10 mouse cellular contexts compared by ENCODE assay signal in the genomic region with DNA sequence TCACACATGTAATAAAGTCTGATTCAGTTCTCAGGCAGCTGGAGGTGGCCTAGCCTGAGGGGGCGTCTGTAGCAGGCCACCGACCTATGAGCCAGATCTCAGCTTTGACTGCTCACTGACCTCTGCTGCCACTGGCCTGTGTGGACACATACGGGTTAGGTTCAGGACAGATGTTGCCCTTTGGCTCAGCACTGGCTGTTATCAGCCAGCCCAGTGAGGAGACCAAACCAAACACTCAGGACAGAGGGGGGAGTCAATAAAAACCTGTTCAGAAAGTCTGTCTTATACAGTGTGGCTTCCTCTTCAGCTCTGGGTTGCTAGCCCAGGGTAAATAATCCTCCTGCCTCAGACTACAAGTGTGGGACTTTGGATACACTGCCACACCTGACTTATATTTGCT. TPM values are rescaled to one million over a fixed set of nuclear protein-coding genes. Genes with fewer than 3 reads are reported as not detected.
DNase-seq lines count a peak whose midpoint lies in the region; ATAC-seq and TF ChIP-seq lines count a peak whose summit lies in the region.
"Had no signal": no experiment of that assay in that cellular context is flagged by ENCODE, and none has a peak within 500 bp of the region (broad histone marks: within the 10 kb centered on the region; RNA-seq: fewer than 3 reads in every experiment).

No protein-coding gene starts in this region.

- TF ChIP-seq POLR2A in bone marrow macrophage, adult 2 months (IDR thresholded peaks at IDR 0.05; ENCODE audit: borderline replicate concordance, low read depth, low read length) = no peak

- no peak overlapping the region for H3K4me2 ChIP-seq in kidney, embryonic 16.5 days (replicated peaks; ENCODE audit: low read depth, low read length)
- 0 out of 2 replicates have a peak overlapping the region, but pooled peaks have one; percentile 9 for H3K4me2 ChIP-seq in intestine, postnatal 0 days (replicated peaks; ENCODE audit: low read depth)
- no peak overlapping the region for H3K4me2 ChIP-seq in forebrain, embryonic 11.5 days (ENCODE audit: low read depth, low read length, severe bottlenecking)
- H3K4me2 ChIP-seq: embryonic facial prominence, embryonic 15.5 days; hindbrain, embryonic 15.5 days had no signal

- peak; percentile 39 for DNase-seq in kidney, adult 9 months
- no peak for DNase-seq in forebrain, embryonic 11.5 days (ENCODE audit: low spot score)
- no peak for DNase-seq in cerebellum, postnatal 4 days (ENCODE audit: low spot score in 2 of 2)
- no peak for DNase-seq in cerebellum, postnatal 10 days

- H3K27me3 ChIP-seq in kidney, embryonic 16.5 days (ENCODE audit: insufficient read depth, low read length) = no peaks in the 10 kb centered on the region
- no peaks in the 10 kb centered on the region for H3K27me3 ChIP-seq in intestine, postnatal 0 days (replicated peaks; ENCODE audit: control insufficient read depth, insufficient read depth, low read length)
- H3K27me3 ChIP-seq in forebrain, embryonic 11.5 days (ENCODE audit: control insufficient read depth, insufficient read depth, low read length) = no peaks in the 10 kb centered on the region
- H3K27me3 ChIP-seq: embryonic facial prominence, embryonic 15.5 days; hindbrain, embryonic 15.5 days had no signal

- H3K4me1 ChIP-seq in kidney, embryonic 16.5 days (ENCODE audit: insufficient read depth, low read length) = peaks cover 31% of the 10 kb centered on the region
- H3K4me1 ChIP-seq in bone marrow macrophage, adult 2 months (ENCODE audit: control insufficient read depth, insufficient read depth, low read length) = peaks cover 54% of the 10 kb centered on the region
- peaks cover 21% of the 10 kb centered on the region for H3K4me1 ChIP-seq in intestine, postnatal 0 days (replicated peaks; ENCODE audit: control insufficient read depth, insufficient read depth, low read length)
- H3K4me1 ChIP-seq in forebrain, embryonic 11.5 days (replicated peaks; ENCODE audit: control insufficient read depth, insufficient read depth, low read length) = peaks cover 2% of the 10 kb centered on the region

- ATAC-seq in kidney, embryonic 16.5 days (ENCODE audit: low FRiP score, low TSS enrichment) = no peak
- peak; percentile 64 for ATAC-seq in intestine, postnatal 0 days
- peak; percentile 68 for ATAC-seq in megakaryocyte-erythroid progenitor cell, adult 5-6 weeks (replicated peaks; ENCODE audit: low FRiP score, low TSS enrichment, poor library complexity, severe bottlenecking)
- no peak for ATAC-seq in forebrain, embryonic 11.5 days (replicated peaks; ENCODE audit: low FRiP score)

- no peaks in the 10 kb centered on the region for H3K9me3 ChIP-seq in kidney, embryonic 16.5 days (ENCODE audit: low read length)
- H3K9me3 ChIP-seq in intestine, postnatal 0 days (ENCODE audit: control insufficient read depth) = no peaks in the 10 kb centered on the region
- H3K9me3 ChIP-seq in forebrain, embryonic 11.5 days (ENCODE audit: control insufficient read depth, low read length) = no peaks in the 10 kb centered on the region
- H3K9me3 ChIP-seq: embryonic facial prominence, embryonic 15.5 days; hindbrain, embryonic 15.5 days had no signal

- H3K36me3 ChIP-seq in kidney, embryonic 16.5 days (ENCODE audit: insufficient read depth, low read length) = no peaks in the 10 kb centered on the region
- no peaks in the 10 kb centered on the region for H3K36me3 ChIP-seq in intestine, postnatal 0 days (ENCODE audit: control insufficient read depth, insufficient read depth)
- no peaks in the 10 kb centered on the region for H3K36me3 ChIP-seq in forebrain, embryonic 11.5 days (ENCODE audit: control insufficient read depth, insufficient read depth, low read length)
- H3K36me3 ChIP-seq: embryonic facial prominence, embryonic 15.5 days; hindbrain, embryonic 15.5 days had no signal

- 9% methylated on average over 3 of the region's 3 CpGs for WGBS in kidney, embryonic 16.5 days
- WGBS in intestine, postnatal 0 days = 16% methylated on average over 3 of the region's 3 CpGs
- 12% methylated on average over 3 of the region's 3 CpGs for WGBS in forebrain, embryonic 11.5 days

- no peak overlapping the region for H3K9ac ChIP-seq in kidney, embryonic 16.5 days (replicated peaks; ENCODE audit: low read length)
- H3K9ac ChIP-seq in intestine, postnatal 0 days (ENCODE audit: low read depth, low read length) = no peak overlapping the region
- H3K9ac ChIP-seq in forebrain, embryonic 11.5 days (ENCODE audit: low read length) = no peak overlapping the region
- H3K9ac ChIP-seq: embryonic facial prominence, embryonic 15.5 days; hindbrain, embryonic 15.5 days had no signal

- no peak overlapping the region; the same call in 1 of the 2 replicates for H3K27ac ChIP-seq in kidney, embryonic 16.5 days (ENCODE audit: low read length)
- peak overlapping the region; percentile 99 for H3K27ac ChIP-seq in bone marrow macrophage, adult 2 months (ENCODE audit: insufficient read depth, low read depth, low read length)
- H3K27ac ChIP-seq in intestine, postnatal 0 days (ENCODE audit: low read depth, low read length) = peak overlapping the region; percentile 76
- no peak overlapping the region for H3K27ac ChIP-seq in forebrain, embryonic 11.5 days (ENCODE audit: low read depth, low read length)
- H3K27ac ChIP-seq: embryonic facial prominence, embryonic 15.5 days; hindbrain, embryonic 15.5 days had no signal

- no peak for TF ChIP-seq CTCF in bone marrow macrophage, adult 2 months (IDR thresholded peaks at IDR 0.05; ENCODE audit: low read depth, low read length)
- TF ChIP-seq CTCF in intestine, postnatal 0 days (IDR thresholded peaks at IDR 0.05; ENCODE audit: low read depth) = no peak

- H3K4me3 ChIP-seq in kidney, embryonic 16.5 days (ENCODE audit: low read length) = no peak overlapping the region
- no peak overlapping the region for H3K4me3 ChIP-seq in bone marrow macrophage, adult 2 months (ENCODE audit: insufficient read depth, low read length)
- no peak overlapping the region for H3K4me3 ChIP-seq in intestine, postnatal 0 days (ENCODE audit: low read depth, low read length)
- H3K4me3 ChIP-seq in forebrain, embryonic 11.5 days (ENCODE audit: low read depth, low read length) = no peak overlapping the region
- H3K4me3 ChIP-seq: embryonic facial prominence, embryonic 15.5 days; hindbrain, embryonic 15.5 days had no signal

RNA-seq across cellular contexts. Expression of gene Sp1, which starts 10.9 kb away (rescaled TPM):
- polyA plus RNA-seq in kidney, embryonic 16.5 days (2015; fragmentation: Nextera tagmentation; extraction: Ambion mirVana) = 10.6 and 11.3 TPM in 2 replicates
- polyA plus RNA-seq in bone marrow macrophage, adult 2 months (2012; ENCODE audit: insufficient read depth, insufficient read length, missing spikeins) = 43.8 and 47.0 TPM in 2 replicates
- polyA plus RNA-seq in intestine, postnatal 0 days (2015; fragmentation: Nextera tagmentation; extraction: Ambion mirVana) = 5.6 and 5.8 TPM in 2 replicates
- 68.0 and 80.3 TPM in 2 replicates for total RNA-seq in megakaryocyte-erythroid progenitor cell, adult 5-6 weeks (2014; fragmentation: Nextera tagmentation)
- 45.0 and 62.2 TPM in 2 replicates for total RNA-seq in megakaryocyte-erythroid progenitor cell, adult 5-6 weeks (2017)
- polyA plus RNA-seq in forebrain, embryonic 11.5 days (2014; fragmentation: Nextera tagmentation; extraction: Ambion mirVana) = 12.2 and 12.5 TPM in 2 replicates

RNA-seq across cellular contexts. Expression of gene Sp7, which starts 28.1 kb away (rescaled TPM):
- polyA plus RNA-seq in kidney, embryonic 16.5 days (2015; fragmentation: Nextera tagmentation; extraction: Ambion mirVana) = 1.2 and 1.3 TPM in 2 replicates
- 0.25 TPM in 1 of 2 replicates, not detected in the other for polyA plus RNA-seq in bone marrow macrophage, adult 2 months (2012; ENCODE audit: insufficient read depth, insufficient read length, missing spikeins)
- 0.07 and 0.14 TPM in 2 replicates for polyA plus RNA-seq in intestine, postnatal 0 days (2015; fragmentation: Nextera tagmentation; extraction: Ambion mirVana)
- total RNA-seq in megakaryocyte-erythroid progenitor cell, adult 5-6 weeks (2014; fragmentation: Nextera tagmentation) = not detected in 2 replicates
- not detected in 2 replicates for total RNA-seq in megakaryocyte-erythroid progenitor cell, adult 5-6 weeks (2017)
- 0.20 and 0.52 TPM in 2 replicates for polyA plus RNA-seq in forebrain, embryonic 11.5 days (2014; fragmentation: Nextera tagmentation; extraction: Ambion mirVana)

RNA-seq across cellular contexts. Expression of gene Aaas, which starts 44.5 kb away (rescaled TPM):
- polyA plus RNA-seq in kidney, embryonic 16.5 days (2015; fragmentation: Nextera tagmentation; extraction: Ambion mirVana) = 89.2 and 91.7 TPM in 2 replicates
- polyA plus RNA-seq in bone marrow macrophage, adult 2 months (2012; ENCODE audit: insufficient read depth, insufficient read length, missing spikeins) = 35.7 and 39.7 TPM in 2 replicates
- 15.0 and 16.8 TPM in 2 replicates for polyA plus RNA-seq in intestine, postnatal 0 days (2015; fragmentation: Nextera tagmentation; extraction: Ambion mirVana)
- 145 and 165 TPM in 2 replicates for total RNA-seq in megakaryocyte-erythroid progenitor cell, adult 5-6 weeks (2014; fragmentation: Nextera tagmentation)
- 179 and 207 TPM in 2 replicates for total RNA-seq in megakaryocyte-erythroid progenitor cell, adult 5-6 weeks (2017)
- 103 and 114 TPM in 2 replicates for polyA plus RNA-seq in forebrain, embryonic 11.5 days (2014; fragmentation: Nextera tagmentation; extraction: Ambion mirVana)

RNA-seq across cellular contexts. Expression of gene Amhr2, which starts 50.1 kb away (rescaled TPM):
- 1.7 and 2.0 TPM in 2 replicates for polyA plus RNA-seq in kidney, embryonic 16.5 days (2015; fragmentation: Nextera tagmentation; extraction: Ambion mirVana)
- not detected in 2 replicates for polyA plus RNA-seq in bone marrow macrophage, adult 2 months (2012; ENCODE audit: insufficient read depth, insufficient read length, missing spikeins)
- polyA plus RNA-seq in intestine, postnatal 0 days (2015; fragmentation: Nextera tagmentation; extraction: Ambion mirVana) = 0.35 and 0.50 TPM in 2 replicates
- not detected in 2 replicates for total RNA-seq in megakaryocyte-erythroid progenitor cell, adult 5-6 weeks (2014; fragmentation: Nextera tagmentation)
- not detected in 2 replicates for total RNA-seq in megakaryocyte-erythroid progenitor cell, adult 5-6 weeks (2017)
- 1.0 TPM in 1 of 2 replicates, not detected in the other for polyA plus RNA-seq in forebrain, embryonic 11.5 days (2014; fragmentation: Nextera tagmentation; extraction: Ambion mirVana)

Comparison
In these comparisons a context has a peak if more than half of its experiments do, and no peak if none do; other contexts are left out.
1. ATAC-seq: peak in intestine, postnatal 0 days (single experiment) and megakaryocyte-erythroid progenitor cell, adult 5-6 weeks (single experiment); none in kidney, embryonic 16.5 days (single experiment) and forebrain, embryonic 11.5 days (single experiment).
2. H3K27ac ChIP-seq: peak in bone marrow macrophage, adult 2 months (single experiment) and intestine, postnatal 0 days (single experiment); none in kidney, embryonic 16.5 days (single experiment) and forebrain, embryonic 11.5 days (single experiment).